Mouse (Mus musculus): ENCODE results near the gene Tut4. TPM values are rescaled to one million over a fixed set of nuclear protein-coding genes. Genes with fewer than 3 reads are reported as not detected.

Tut4 gene
- 76.3 and 87.6 TPM in 2 replicates for polyA plus RNA-seq (2012; rRNA removed)

DNA sequence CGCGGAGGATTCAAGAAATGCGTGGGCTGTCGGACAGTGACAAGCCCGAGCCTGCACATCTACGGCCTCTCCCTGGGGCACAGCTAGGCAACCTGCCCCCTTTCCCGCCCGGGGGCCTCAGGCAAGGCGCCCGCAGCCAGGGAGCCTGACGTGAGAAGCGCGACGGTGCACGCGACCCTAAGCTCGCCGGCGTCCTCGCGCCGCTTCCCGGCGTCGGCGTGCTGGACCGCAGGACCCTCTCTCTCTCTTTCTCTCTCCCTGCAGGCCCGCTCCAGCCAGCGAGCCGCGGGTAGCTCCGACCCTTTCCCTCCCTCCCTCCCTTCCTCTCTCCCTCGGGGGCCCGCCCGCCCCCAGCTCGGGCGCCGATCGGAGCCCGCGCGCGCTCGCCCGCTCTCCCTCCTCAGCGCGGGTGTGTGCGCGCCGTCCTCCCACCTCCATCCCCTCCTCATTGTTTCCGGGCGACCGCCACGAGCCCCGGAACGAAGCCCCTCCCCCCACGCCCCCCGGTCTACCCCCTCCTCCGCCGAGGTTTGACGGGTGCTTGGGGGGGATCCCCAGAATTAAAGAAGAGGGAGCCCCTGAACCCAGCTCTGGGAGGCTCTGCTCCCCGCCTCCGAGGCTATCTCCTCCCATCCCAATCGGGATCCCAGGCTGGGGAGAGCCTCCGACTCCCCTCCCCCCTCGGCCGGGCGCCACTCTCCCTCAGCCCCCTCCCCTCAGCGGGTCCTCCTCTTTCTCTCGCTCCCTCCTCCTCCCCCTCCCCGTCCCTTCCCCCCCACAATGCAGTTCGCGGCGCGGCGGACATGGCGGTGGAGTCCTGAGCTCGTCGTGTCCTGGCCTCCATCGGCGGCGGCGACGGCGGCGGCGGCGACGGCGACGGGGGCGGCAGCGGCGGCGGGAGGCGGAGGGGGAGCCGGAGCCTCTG is at the start of gene Tut4:
TSS of gene Tut4 (plus strand) at position 196 of the 925 bp plus-strand sequence.
- Histone ChIP-seq H3K27me3 (ENCODE audit: control insufficient read depth, insufficient read depth, low read length) (no peaks in the 10 kb centered on the region), H3K4me3 (ENCODE audit: extremely low read depth, insufficient read depth, insufficient read length) (peak within 1 kb of the TSS; percentile 91), H3K36me3 (ENCODE audit: control insufficient read depth, insufficient read depth, low read length) (peaks cover under 1% of the 10 kb centered on the region; the same call in 1 of the 2 replicates), H3K27ac (ENCODE audit: insufficient read depth, low read length) (peak within 1 kb of the TSS; percentile 99), H3K4me1 (ENCODE audit: control insufficient read depth, insufficient read depth, insufficient read length) (peaks cover 19% of the 10 kb centered on the region; the same call in 1 of the 2 replicates)
- WGBS, result under 1% methylated on average over 61 of the region's 97 CpGs
- DNase-seq (ENCODE audit: low read depth in 1 of 2, low spot score in 2 of 2), result peak; percentile 49 to 72
- peak; percentile 6 for TF ChIP-seq POLR2A (IDR thresholded peaks at IDR 0.05; ENCODE audit: low read depth, low read length)
- no peak for TF ChIP-seq CTCF (IDR thresholded peaks at IDR 0.05; ENCODE audit: extremely low read depth, insufficient read depth, insufficient read length, insufficient replicate concordance)

DNA sequence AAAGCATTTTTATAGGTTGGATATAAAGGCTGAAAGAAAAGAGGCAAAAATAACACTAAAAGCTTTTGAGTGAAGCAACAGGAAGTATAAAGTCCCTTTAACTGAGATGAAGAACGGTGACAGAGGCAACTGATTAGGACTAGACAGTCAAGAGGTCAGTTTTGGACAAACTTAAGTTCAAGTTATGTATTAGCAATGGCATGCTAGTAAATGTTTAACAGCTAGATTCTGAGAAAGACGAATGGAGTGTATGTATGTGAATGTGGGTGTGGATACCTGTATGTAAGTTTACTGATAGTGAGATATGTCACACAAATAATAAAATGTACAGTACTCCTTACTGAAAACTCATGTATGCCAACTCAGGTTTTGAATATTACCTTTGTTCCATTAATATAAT is 34.6 kb upstream of the Tut4 start:
- no peaks in the 10 kb centered on the region for H3K27me3 ChIP-seq (ENCODE audit: control insufficient read depth, insufficient read depth, low read length)
- DNase-seq (ENCODE audit: low read depth in 1 of 2, low spot score in 2 of 2), result no peak
- no peak overlapping the region for H3K4me3 ChIP-seq (ENCODE audit: extremely low read depth, insufficient read depth, insufficient read length)
- no peak overlapping the region for H3K27ac ChIP-seq (ENCODE audit: insufficient read depth, low read length)
- no peak for TF ChIP-seq CTCF (IDR thresholded peaks at IDR 0.05; ENCODE audit: extremely low read depth, insufficient read depth, insufficient read length, insufficient replicate concordance)
- TF ChIP-seq POLR2A (IDR thresholded peaks at IDR 0.05; ENCODE audit: low read depth, low read length), result no peak
- peaks cover 6% of the 10 kb centered on the region; the same call in 1 of the 2 replicates for H3K4me1 ChIP-seq (ENCODE audit: control insufficient read depth, insufficient read depth, insufficient read length)
- no peaks in the 10 kb centered on the region for H3K36me3 ChIP-seq (ENCODE audit: control insufficient read depth, insufficient read depth, low read length)
- 60% methylated on average over 2 of the region's 2 CpGs for WGBS

DNA sequence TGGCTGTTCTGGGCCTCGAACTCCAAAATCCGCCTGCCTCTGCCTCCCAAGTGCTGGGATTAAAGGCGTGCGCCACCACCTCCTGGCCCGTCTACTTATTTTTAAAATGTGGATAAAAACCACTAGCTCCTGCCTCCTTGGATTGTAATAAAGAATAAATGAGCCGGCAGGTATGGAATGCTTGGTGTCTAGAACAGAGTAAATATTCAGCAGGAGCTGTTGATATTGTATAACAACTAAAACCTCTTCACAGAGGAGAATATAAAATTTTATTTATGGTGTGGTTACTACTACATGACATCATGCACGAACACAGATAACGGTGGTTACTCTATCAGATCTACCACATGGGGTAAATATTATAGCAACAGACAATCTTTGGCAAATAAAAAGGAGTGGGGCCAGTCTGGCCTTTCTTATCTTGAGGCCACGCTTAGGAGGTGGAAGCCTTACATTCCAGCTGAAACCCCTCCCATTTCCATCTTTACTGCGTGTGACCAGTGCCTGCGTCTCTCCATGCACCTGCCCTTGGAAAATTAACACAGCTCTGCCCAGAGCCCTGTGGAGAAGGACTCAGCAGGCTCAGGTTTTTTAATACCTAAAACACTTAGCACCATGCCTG is 31.4 kb upstream of the Tut4 start:
- Histone ChIP-seq H3K4me1 (ENCODE audit: control insufficient read depth, insufficient read depth, insufficient read length) (peaks cover 6% of the 10 kb centered on the region; the same call in 1 of the 2 replicates), H3K4me3 (ENCODE audit: extremely low read depth, insufficient read depth, insufficient read length) (no peak overlapping the region), H3K36me3 (ENCODE audit: control insufficient read depth, insufficient read depth, low read length) (no peaks in the 10 kb centered on the region), H3K27me3 (ENCODE audit: control insufficient read depth, insufficient read depth, low read length) (no peaks in the 10 kb centered on the region), H3K27ac (ENCODE audit: insufficient read depth, low read length) (no peak overlapping the region; the same call in 1 of the 2 replicates)
- no peak for DNase-seq (ENCODE audit: low read depth in 1 of 2, low spot score in 2 of 2)
- 63% methylated on average over 11 of the region's 11 CpGs for WGBS
- no peak for TF ChIP-seq CTCF (IDR thresholded peaks at IDR 0.05; ENCODE audit: extremely low read depth, insufficient read depth, insufficient read length, insufficient replicate concordance)
- TF ChIP-seq POLR2A (IDR thresholded peaks at IDR 0.05; ENCODE audit: low read depth, low read length), result no peak

DNA sequence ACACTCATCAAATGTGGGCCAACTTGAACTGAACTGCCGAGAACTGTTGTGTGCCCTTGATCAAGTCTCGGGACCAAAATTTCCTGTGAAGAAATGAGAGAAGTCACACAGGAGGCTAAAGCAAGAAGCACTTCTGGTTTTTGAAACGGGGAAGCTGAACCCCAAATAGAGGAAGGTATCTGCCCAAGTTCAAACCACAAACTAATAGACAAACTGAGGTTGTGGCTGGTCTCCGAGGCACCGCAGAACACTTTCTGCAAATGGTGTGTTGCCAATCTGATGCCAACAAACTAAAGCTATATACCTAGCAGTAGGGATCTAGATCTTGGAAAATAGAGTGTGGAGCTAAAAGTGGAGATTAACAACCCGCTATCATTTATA is 30.9 kb upstream of the Tut4 start:
- DNase-seq (ENCODE audit: low read depth in 1 of 2, low spot score in 2 of 2), result peak; percentile 19 to 28
- TF ChIP-seq CTCF (IDR thresholded peaks at IDR 0.05; ENCODE audit: extremely low read depth, insufficient read depth, insufficient read length, insufficient replicate concordance), result no peak
- TF ChIP-seq POLR2A (IDR thresholded peaks at IDR 0.05; ENCODE audit: low read depth, low read length), result no peak
- Histone ChIP-seq H3K36me3 (ENCODE audit: control insufficient read depth, insufficient read depth, low read length) (no peaks in the 10 kb centered on the region), H3K27ac (ENCODE audit: insufficient read depth, low read length) (no peak overlapping the region; the same call in 1 of the 2 replicates), H3K4me1 (ENCODE audit: control insufficient read depth, insufficient read depth, insufficient read length) (peaks cover 6% of the 10 kb centered on the region; the same call in 1 of the 2 replicates), H3K27me3 (ENCODE audit: control insufficient read depth, insufficient read depth, low read length) (no peaks in the 10 kb centered on the region), H3K4me3 (ENCODE audit: extremely low read depth, insufficient read depth, insufficient read length) (no peak overlapping the region)
- 19% methylated on average over 6 of the region's 6 CpGs for WGBS

DNA sequence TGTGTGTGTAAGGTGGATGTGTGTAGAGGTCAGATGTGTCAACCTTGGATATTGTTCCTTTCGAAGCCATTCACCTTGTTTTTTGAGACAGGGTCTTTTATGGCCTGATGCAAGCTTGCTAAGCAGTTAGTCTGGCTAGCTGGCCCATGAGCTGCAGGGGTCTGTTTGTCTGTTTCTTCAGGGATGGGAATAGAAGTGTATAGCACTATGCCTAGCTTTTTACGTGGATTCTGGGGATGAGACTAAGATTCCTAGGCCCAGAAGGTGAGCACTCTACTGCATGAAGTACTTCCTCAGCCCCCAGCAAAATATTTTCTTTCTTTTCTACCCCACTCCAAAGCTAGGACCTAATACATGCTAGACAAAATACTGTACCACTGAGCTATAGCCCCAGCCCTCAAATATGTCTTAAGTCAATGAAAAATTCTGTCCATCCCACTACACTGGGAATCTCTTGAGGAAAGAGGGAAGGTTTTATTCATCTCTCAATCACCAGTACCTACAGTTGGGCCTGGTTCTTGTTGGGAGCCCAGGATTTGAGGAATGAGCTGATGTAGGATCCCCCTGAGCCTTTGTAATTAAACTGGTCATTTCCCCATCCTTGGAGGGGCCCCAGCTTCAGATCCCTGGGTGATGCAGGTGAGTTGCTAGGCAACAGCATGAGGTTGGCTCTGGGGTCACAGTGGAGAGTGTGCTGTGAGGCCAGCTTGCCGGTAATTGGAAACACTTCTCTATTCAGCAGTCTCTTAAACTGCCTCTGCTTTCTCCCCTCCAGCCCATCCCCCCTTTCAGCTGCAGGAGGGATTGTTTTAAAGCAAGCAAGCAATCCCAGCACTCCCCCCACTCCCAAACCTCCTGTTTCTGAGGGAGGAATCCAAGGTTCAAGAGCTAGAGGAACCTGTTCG is 28.3 kb upstream of the Tut4 start:
- 81% methylated on average over 4 of the region's 4 CpGs for WGBS
- Histone ChIP-seq H3K27me3 (ENCODE audit: control insufficient read depth, insufficient read depth, low read length) (no peaks in the 10 kb centered on the region), H3K27ac (ENCODE audit: insufficient read depth, low read length) (no peak overlapping the region), H3K36me3 (ENCODE audit: control insufficient read depth, insufficient read depth, low read length) (no peaks in the 10 kb centered on the region), H3K4me3 (ENCODE audit: extremely low read depth, insufficient read depth, insufficient read length) (no peak overlapping the region), H3K4me1 (ENCODE audit: control insufficient read depth, insufficient read depth, insufficient read length) (peaks cover 9% of the 10 kb centered on the region; the same call in 1 of the 2 replicates)
- no peak for DNase-seq (ENCODE audit: low read depth in 1 of 2, low spot score in 2 of 2)
- no peak for TF ChIP-seq POLR2A (IDR thresholded peaks at IDR 0.05; ENCODE audit: low read depth, low read length)
- no peak for TF ChIP-seq CTCF (IDR thresholded peaks at IDR 0.05; ENCODE audit: extremely low read depth, insufficient read depth, insufficient read length, insufficient replicate concordance)

DNA sequence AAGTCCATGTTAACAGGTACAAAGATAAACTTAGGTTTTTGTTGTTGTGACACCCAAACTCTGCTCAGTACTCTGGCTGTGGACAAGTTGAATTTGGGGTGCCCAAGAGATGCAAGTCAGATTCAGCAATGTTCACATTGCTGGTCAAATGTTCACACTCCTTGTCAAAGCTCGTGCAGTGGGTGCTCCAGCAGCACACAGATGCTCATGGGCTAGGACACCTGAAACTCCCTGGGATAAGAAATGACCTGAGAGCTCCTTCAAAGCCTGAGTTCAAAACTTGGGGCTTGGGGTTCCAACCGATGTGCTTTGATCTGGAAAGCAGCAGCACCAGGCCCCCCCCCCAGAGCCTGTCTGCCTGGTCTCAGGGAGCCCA is 27.7 kb upstream of the Tut4 start:
- Histone ChIP-seq H3K36me3 (ENCODE audit: control insufficient read depth, insufficient read depth, low read length) (no peaks in the 10 kb centered on the region), H3K4me1 (ENCODE audit: control insufficient read depth, insufficient read depth, insufficient read length) (peaks cover 9% of the 10 kb centered on the region; the same call in 1 of the 2 replicates), H3K4me3 (ENCODE audit: extremely low read depth, insufficient read depth, insufficient read length) (no peak overlapping the region), H3K27me3 (ENCODE audit: control insufficient read depth, insufficient read depth, low read length) (no peaks in the 10 kb centered on the region), H3K27ac (ENCODE audit: insufficient read depth, low read length) (no peak overlapping the region)
- WGBS, result 81% methylated on average over 2 of the region's 2 CpGs
- DNase-seq (ENCODE audit: low read depth in 1 of 2, low spot score in 2 of 2), result no peak
- TF ChIP-seq CTCF (IDR thresholded peaks at IDR 0.05; ENCODE audit: extremely low read depth, insufficient read depth, insufficient read length, insufficient replicate concordance) (no peak), POLR2A (IDR thresholded peaks at IDR 0.05; ENCODE audit: low read depth, low read length) (no peak)

Measured in spleen, adult 2 months (tissue).